Mouse (Mus musculus) olfactory bulb, adult 2 months (tissue): ENCODE measurements around the gene Cstad. TPM values are rescaled to one million over a fixed set of nuclear protein-coding genes. Genes with fewer than 3 reads are reported as not detected.

Experiments used
- H3K27ac ChIP-seq: fragments of 200-500 bp; 2 replicates; pipeline ENCODE4 v1.5.1; 2012; ENCODE audit warnings: low read depth, low read length; ENCODE audit not compliant: insufficient read depth
- H3K4me1 ChIP-seq: fragments of 200-500 bp; 2 replicates; pipeline ENCODE4 v1.6.1; 2012; ENCODE audit warnings: low read length; ENCODE audit not compliant: control insufficient read depth, insufficient read depth
- H3K4me3 ChIP-seq: fragments of 200-500 bp; 2 replicates; pipeline ENCODE4 v1.5.1; 2012; ENCODE audit warnings: mild to moderate bottlenecking, low read depth, low read length, moderate library complexity; ENCODE audit not compliant: insufficient read depth
- CTCF ChIP-seq: fragments of 200-500 bp; IDR thresholded peaks from 2 replicates; pipeline ENCODE4 v1.5.1; 2012; ENCODE audit warnings: low read depth, mild to moderate bottlenecking, low read length, moderate library complexity; ENCODE audit not compliant: insufficient read depth
- POLR2A ChIP-seq: fragments of 200-500 bp; IDR thresholded peaks from 2 replicates; pipeline ENCODE4 v1.6.1; 2012; ENCODE audit warnings: mild to moderate bottlenecking, low read depth, low read length, moderate library complexity; ENCODE audit not compliant: insufficient read depth
- WGBS: fragments of 180-500 bp; shearing (Covaris S2); methylation state at CpG from one replicate; pipeline ENCODE4 v1.1.7; 2018; 5-methylcytosine and 5-hydroxymethylcytosine counted together
- polyA plus RNA-seq: library from polyadenylated mRNA; stranded (reverse); fragments of >200 nt; gene quantifications from 2 replicates; pipeline ENCODE4 v1.2.4, GENCODE M21; 2012; ENCODE audit warnings: low replicate concordance; ENCODE audit not compliant: missing spikeins, insufficient read depth, insufficient read length

The Cstad gene
- polyA plus RNA-seq, 1 experiment = not detected

GRCm38 (mm10) chr2:30559552-30559951, 35.3 kb upstream of the Cstad start:
- 89% methylated on average over 1 of the region's 1 CpGs for WGBS
- H3K27ac ChIP-seq = no peak overlapping the region
- peaks cover 9% of the 10 kb centered on the region; the same call in 1 of the 2 replicates for H3K4me1 ChIP-seq
- no peak for TF ChIP-seq POLR2A
- no peak for TF ChIP-seq CTCF
- H3K4me3 ChIP-seq = no peak overlapping the region

- Histone ChIP-seq H3K4me1 (peaks cover 6% of the 10 kb centered on the region; the same call in 1 of the 2 replicates), H3K27ac (no peak overlapping the region), H3K4me3 (no peak overlapping the region)
- TF ChIP-seq POLR2A (no peak), CTCF (no peak)
- 76% methylated on average over 3 of the region's 3 CpGs for WGBS
These were observed 32.3 kb upstream of the Cstad start for GRCm38 (mm10) chr2:30562553-30562952.

GRCm38 (mm10) chr2:30571647-30572046, 23.2 kb upstream of the Cstad start:
- Histone ChIP-seq H3K4me1 (no peaks in the 10 kb centered on the region), H3K4me3 (no peak overlapping the region), H3K27ac (no peak overlapping the region)
- 95% methylated on average over 4 of the region's 4 CpGs for WGBS
- TF ChIP-seq CTCF (no peak), POLR2A (no peak)

- TF ChIP-seq CTCF = no peak
- no peak for TF ChIP-seq POLR2A
- H3K27ac ChIP-seq = no peak overlapping the region
- H3K4me1 ChIP-seq = no peaks in the 10 kb centered on the region
- H3K4me3 ChIP-seq = no peak overlapping the region
- WGBS = 92% methylated on average over 4 of the region's 4 CpGs
These were observed 21.3 kb upstream of the Cstad start for GRCm38 (mm10) chr2:30573522-30573921.

- Histone ChIP-seq H3K4me3 (no peak overlapping the region), H3K27ac (no peak overlapping the region), H3K4me1 (no peaks in the 10 kb centered on the region)
- 94% methylated on average over 9 of the region's 9 CpGs for WGBS
- TF ChIP-seq POLR2A (no peak), CTCF (no peak)
These were observed 17.8 kb upstream of the Cstad start for GRCm38 (mm10) chr2:30577010-30577409.

- Histone ChIP-seq H3K4me3 (no peak overlapping the region), H3K27ac (no peak overlapping the region), H3K4me1 (no peaks in the 10 kb centered on the region)
- no peak for TF ChIP-seq POLR2A
- no peak for TF ChIP-seq CTCF
- 65% methylated on average over 2 of the region's 2 CpGs for WGBS
These were observed 16.8 kb upstream of the Cstad start for GRCm38 (mm10) chr2:30578006-30578405.

GRCm38 (mm10) chr2:30587161-30587560, 7.7 kb upstream of the Cstad start:
- TF ChIP-seq POLR2A (no peak), CTCF (no peak)
- H3K4me1 ChIP-seq = peaks cover 4% of the 10 kb centered on the region; the same call in 1 of the 2 replicates
- no peak overlapping the region for H3K4me3 ChIP-seq
- H3K27ac ChIP-seq = no peak overlapping the region
- 47% methylated on average over 8 of the region's 8 CpGs for WGBS

GRCm38 (mm10) chr2:30587671-30588070, 7.2 kb upstream of the Cstad start:
- Histone ChIP-seq H3K4me1 (peaks cover 8% of the 10 kb centered on the region), H3K27ac (no peak overlapping the region), H3K4me3 (no peak overlapping the region)
- 77% methylated on average over 2 of the region's 2 CpGs for WGBS
- TF ChIP-seq POLR2A = no peak

GRCm38 (mm10) chr2:30588985-30589511, 5.8 kb upstream of the Cstad start:
- 77% methylated on average over 4 of the region's 4 CpGs for WGBS
- H3K4me3 ChIP-seq = no peak overlapping the region
- TF ChIP-seq CTCF (no peak), POLR2A (no peak)
- peaks cover 22% of the 10 kb centered on the region for H3K4me1 ChIP-seq
- no peak overlapping the region for H3K27ac ChIP-seq

- 84% methylated on average over 4 of the region's 4 CpGs for WGBS
- Histone ChIP-seq H3K4me1 (peaks cover 29% of the 10 kb centered on the region), H3K27ac (no peak overlapping the region), H3K4me3 (no peak overlapping the region)
- TF ChIP-seq POLR2A (no peak), CTCF (no peak)
These were observed 5.1 kb upstream of the Cstad start for GRCm38 (mm10) chr2:30589781-30590180.
